Mouse (Mus musculus) embryonic facial prominence, embryonic 11.5 days (tissue): ENCODE data around the gene Gm45234. TPM values are rescaled to one million over a fixed set of nuclear protein-coding genes. Genes with fewer than 3 reads are reported as not detected.

Experiments used
- ATAC-seq: fragments of 200-750 bp; cut with Nextera tagmentation; replicated peaks from 2 replicates; pipeline ENCODE4 v1.8.0; 2017; ENCODE audit warnings: low read depth; ENCODE audit not compliant: insufficient number of reproducible peaks, low FRiP score, low TSS enrichment
- DNase-seq: peaks from one replicate; pipeline ENCODE4 v3.0.0-alpha.2; 2015; ENCODE audit warnings: low spot score
- H3K27ac ChIP-seq: fragments of 300-500 bp; sonication (generic); replicated peaks from 2 replicates; pipeline ENCODE4 v1.5.1; 2014; ENCODE audit warnings: mild to moderate bottlenecking, low read depth, low read length, control low read depth
- H3K27me3 ChIP-seq: fragments of 300-500 bp; sonication (generic); 2 replicates; pipeline ENCODE4 v1.6.1; 2014; ENCODE audit warnings: mild to moderate bottlenecking, low read length, moderate library complexity, mixed read lengths; ENCODE audit not compliant: control insufficient read depth, insufficient read depth
- H3K36me3 ChIP-seq: fragments of 300-500 bp; sonication (generic); replicated peaks from 2 replicates; pipeline ENCODE4 v1.6.1; 2014; ENCODE audit warnings: low read depth, mild to moderate bottlenecking, low read length, moderate library complexity, mixed read lengths; ENCODE audit not compliant: control insufficient read depth, insufficient read depth
- H3K4me1 ChIP-seq: fragments of 300-500 bp; sonication (generic); 2 replicates; pipeline ENCODE4 v1.6.1; 2014; ENCODE audit warnings: low read length, mixed read lengths; ENCODE audit not compliant: control insufficient read depth, insufficient read depth
- H3K4me2 ChIP-seq: fragments of 300-500 bp; sonication (generic); 2 replicates; pipeline ENCODE4 v1.6.1; 2014; ENCODE audit warnings: low read depth, mild to moderate bottlenecking, control low read depth, low read length, moderate library complexity
- H3K4me3 ChIP-seq: fragments of 300-500 bp; sonication (generic); 2 replicates; pipeline ENCODE4 v1.5.1; 2014; ENCODE audit warnings: low read depth, low read length, control low read depth
- H3K9ac ChIP-seq: fragments of 300-500 bp; sonication (generic); replicated peaks from 2 replicates; pipeline ENCODE4 v1.6.1; 2014; ENCODE audit warnings: mild to moderate bottlenecking, control low read depth, low read length
- H3K9me3 ChIP-seq: fragments of 300-500 bp; sonication (generic); replicated peaks from 2 replicates; pipeline ENCODE4 v1.6.1; 2016; ENCODE audit warnings: mild to moderate bottlenecking, low read length, inconsistent platforms, mixed read lengths; ENCODE audit not compliant: control insufficient read depth
- WGBS: fragments of 180-500 bp; shearing (Covaris S2); extraction: QIAGEN DNeasy Blood & Tissue Kit; methylation state at CpG from one replicate; pipeline ENCODE4 v1.1.7; 2014; 5-methylcytosine and 5-hydroxymethylcytosine counted together
- polyA plus RNA-seq: library from polyadenylated mRNA; unstranded; fragments of >200 nt; fragmentation: Nextera tagmentation; extraction: Ambion mirVana; gene quantifications from 2 replicates; pipeline ENCODE4 v1.2.1, GENCODE M21; 2014

Gene Gm45234
- polyA plus RNA-seq, 1 experiment from 2014 or later = not detected

DNA sequence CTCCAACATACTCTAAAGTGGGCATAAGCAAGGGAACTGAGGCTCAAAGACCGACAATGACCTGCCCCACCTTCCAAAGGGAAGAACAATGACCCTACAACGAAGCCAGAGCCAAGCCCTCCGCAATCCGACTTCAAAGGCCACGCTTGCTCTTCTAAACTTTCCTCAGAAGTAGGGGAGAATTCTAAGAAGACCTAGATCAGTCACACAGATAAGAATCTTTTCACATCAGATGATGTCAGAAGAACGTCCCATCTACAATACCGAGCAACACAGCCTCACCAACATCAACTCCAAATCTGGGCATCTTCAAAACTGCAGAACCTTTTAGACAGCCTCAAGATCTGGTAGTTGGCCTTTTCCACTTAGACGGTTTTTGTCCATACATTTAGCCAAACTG, 5.4 kb downstream of the Gm45234 start:
- H3K4me3 ChIP-seq = no peak overlapping the region
- no peak overlapping the region for H3K27ac ChIP-seq
- no peak overlapping the region for H3K9ac ChIP-seq
- H3K4me2 ChIP-seq = no peak overlapping the region
- no peak for DNase-seq
- 87% methylated on average over 8 of the region's 8 CpGs for WGBS
- no peaks in the 10 kb centered on the region for H3K9me3 ChIP-seq
- ATAC-seq = no peak
- H3K36me3 ChIP-seq = peaks cover 3% of the 10 kb centered on the region
- no peaks in the 10 kb centered on the region for H3K27me3 ChIP-seq
- peaks cover 5% of the 10 kb centered on the region; the same call in 1 of the 2 replicates for H3K4me1 ChIP-seq

DNA sequence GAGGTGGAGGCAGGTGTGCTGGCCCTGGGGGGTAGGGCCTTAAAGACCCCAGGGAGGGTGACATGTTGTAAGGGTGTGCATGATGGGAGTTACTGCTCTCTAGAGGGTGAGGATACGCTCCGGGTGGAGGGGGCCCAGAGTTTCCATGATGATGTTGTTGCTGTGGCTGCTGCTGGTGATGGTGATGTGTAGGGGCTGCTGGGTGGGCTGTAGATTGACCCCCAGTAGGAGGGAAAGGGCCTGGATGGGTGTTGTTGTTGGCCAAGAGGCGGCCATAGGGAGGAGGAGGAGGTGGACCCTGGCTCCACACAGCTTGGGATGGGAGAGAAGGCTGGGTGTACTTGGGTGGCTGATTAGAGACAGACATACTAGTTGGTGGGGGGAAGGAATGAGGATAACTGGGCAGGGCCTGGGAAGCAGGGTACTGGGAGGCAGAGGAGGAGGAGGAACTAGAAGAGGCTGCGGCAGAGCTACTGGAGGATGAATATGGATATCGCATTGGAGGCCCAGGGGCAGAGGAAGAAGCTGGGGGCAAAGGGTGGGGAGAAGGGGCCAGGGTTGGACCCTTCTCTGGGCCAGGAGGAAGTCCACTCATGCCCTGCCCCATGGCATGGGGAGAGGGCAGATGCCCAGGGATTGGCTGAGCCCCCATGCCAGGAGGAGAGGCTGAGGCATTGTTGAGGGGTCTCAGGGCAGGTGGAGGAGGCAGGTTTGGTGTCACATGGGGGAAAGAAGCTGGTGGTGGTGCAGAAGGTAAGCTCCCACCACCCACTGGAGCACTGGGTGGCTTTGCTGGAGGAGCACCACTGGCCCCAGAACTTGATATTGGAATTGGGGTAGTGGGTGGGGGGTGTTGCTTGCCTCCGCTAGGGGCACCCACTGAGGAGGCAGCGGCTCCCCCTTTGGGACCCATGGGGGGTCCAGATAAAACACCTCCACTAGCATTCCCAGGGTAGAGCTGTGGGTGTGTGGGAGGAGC, 8.9 kb downstream of the Gm45234 start:
- peak overlapping the region; percentile 78 for H3K9ac ChIP-seq
- H3K27ac ChIP-seq = no peak overlapping the region
- ATAC-seq = no peak
- peak overlapping the region; percentile 98 for H3K4me2 ChIP-seq
- H3K4me1 ChIP-seq = peaks cover 5% of the 10 kb centered on the region; the same call in 1 of the 2 replicates
- no peaks in the 10 kb centered on the region for H3K9me3 ChIP-seq
- 87% methylated on average over 7 of the region's 7 CpGs for WGBS
- H3K36me3 ChIP-seq = peaks cover 7% of the 10 kb centered on the region
- no peaks in the 10 kb centered on the region for H3K27me3 ChIP-seq
- H3K4me3 ChIP-seq = no peak overlapping the region; the same call in 1 of the 2 replicates
- DNase-seq = no peak

DNA sequence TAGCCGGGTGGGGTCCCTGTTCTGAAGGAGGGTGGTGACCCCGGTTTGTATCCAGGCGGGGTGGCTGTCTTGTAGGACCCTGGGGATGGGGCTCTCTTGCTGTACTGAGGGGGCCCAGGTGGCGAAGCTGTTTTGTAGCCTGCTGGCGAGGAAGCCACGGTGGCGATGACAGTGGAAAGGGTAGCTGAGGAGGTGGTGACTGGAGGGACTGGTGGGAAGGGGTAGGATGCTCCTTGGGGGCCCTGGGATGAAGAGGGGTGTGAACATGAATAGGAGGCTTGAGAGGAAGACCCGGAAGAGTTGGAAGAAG, 9.6 kb downstream of the Gm45234 start:
- Histone ChIP-seq H3K4me3 (peak overlapping the region; percentile 46), H3K36me3 (peaks cover 7% of the 10 kb centered on the region)

GRCm38 (mm10) chr6:124745490-124746295, 10.1 kb downstream of the Gm45234 start:
- ATAC-seq (peak; percentile 73), DNase-seq (peak; percentile 97)
- peaks cover 7% of the 10 kb centered on the region for H3K36me3 ChIP-seq
- H3K4me1 ChIP-seq = peaks cover 5% of the 10 kb centered on the region; the same call in 1 of the 2 replicates
- no peaks in the 10 kb centered on the region for H3K27me3 ChIP-seq
- peak overlapping the region; percentile 98 for H3K4me2 ChIP-seq
- peak overlapping the region; percentile 46 for H3K4me3 ChIP-seq
- peak overlapping the region; percentile 78 for H3K27ac ChIP-seq
- H3K9ac ChIP-seq = peak overlapping the region; percentile 78
- no peaks in the 10 kb centered on the region for H3K9me3 ChIP-seq
- under 1% methylated on average over 85 of the region's 85 CpGs for WGBS

More for the DNA sequence above, 9.6 kb downstream of the Gm45234 start:
- WGBS = 17% methylated on average over 8 of the region's 8 CpGs
- H3K27ac ChIP-seq = peak overlapping the region; percentile 78
- peak overlapping the region; percentile 98 for H3K4me2 ChIP-seq
- H3K4me1 ChIP-seq = peaks cover 5% of the 10 kb centered on the region; the same call in 1 of the 2 replicates
- no peaks in the 10 kb centered on the region for H3K27me3 ChIP-seq
- H3K9me3 ChIP-seq = no peaks in the 10 kb centered on the region
- H3K9ac ChIP-seq = peak overlapping the region; percentile 78
- no peak; the same call in 1 of the 2 replicates for ATAC-seq
- no peak for DNase-seq

GRCm38 (mm10) chr6:124744755-124745321, 11.0 kb downstream of the Gm45234 start:
- Histone ChIP-seq H3K27ac (peak overlapping the region; percentile 78), H3K4me2 (peak overlapping the region; percentile 27; the same call in 1 of the 2 replicates), H3K4me1 (peaks cover 5% of the 10 kb centered on the region; the same call in 1 of the 2 replicates), H3K4me3 (peak overlapping the region; percentile 46), H3K36me3 (peaks cover 7% of the 10 kb centered on the region), H3K9ac (peak overlapping the region; percentile 78), H3K27me3 (no peaks in the 10 kb centered on the region), H3K9me3 (no peaks in the 10 kb centered on the region)
- no peak for DNase-seq
- 71% methylated on average over 26 of the region's 26 CpGs for WGBS
- peak; percentile 0; the same call in 1 of the 2 replicates for ATAC-seq

- Histone ChIP-seq H3K36me3 (peaks cover 7% of the 10 kb centered on the region), H3K9me3 (no peaks in the 10 kb centered on the region), H3K9ac (no peak overlapping the region), H3K27ac (no peak overlapping the region), H3K4me3 (no peak overlapping the region), H3K27me3 (no peaks in the 10 kb centered on the region), H3K4me2 (no peak overlapping the region), H3K4me1 (peaks cover 5% of the 10 kb centered on the region; the same call in 1 of the 2 replicates)
- DNase-seq (no peak), ATAC-seq (no peak)
- 90% methylated on average over 8 of the region's 8 CpGs for WGBS
Observed at GRCm38 (mm10) chr6:124743647-124744046, 12.2 kb downstream of the Gm45234 start.

DNA sequence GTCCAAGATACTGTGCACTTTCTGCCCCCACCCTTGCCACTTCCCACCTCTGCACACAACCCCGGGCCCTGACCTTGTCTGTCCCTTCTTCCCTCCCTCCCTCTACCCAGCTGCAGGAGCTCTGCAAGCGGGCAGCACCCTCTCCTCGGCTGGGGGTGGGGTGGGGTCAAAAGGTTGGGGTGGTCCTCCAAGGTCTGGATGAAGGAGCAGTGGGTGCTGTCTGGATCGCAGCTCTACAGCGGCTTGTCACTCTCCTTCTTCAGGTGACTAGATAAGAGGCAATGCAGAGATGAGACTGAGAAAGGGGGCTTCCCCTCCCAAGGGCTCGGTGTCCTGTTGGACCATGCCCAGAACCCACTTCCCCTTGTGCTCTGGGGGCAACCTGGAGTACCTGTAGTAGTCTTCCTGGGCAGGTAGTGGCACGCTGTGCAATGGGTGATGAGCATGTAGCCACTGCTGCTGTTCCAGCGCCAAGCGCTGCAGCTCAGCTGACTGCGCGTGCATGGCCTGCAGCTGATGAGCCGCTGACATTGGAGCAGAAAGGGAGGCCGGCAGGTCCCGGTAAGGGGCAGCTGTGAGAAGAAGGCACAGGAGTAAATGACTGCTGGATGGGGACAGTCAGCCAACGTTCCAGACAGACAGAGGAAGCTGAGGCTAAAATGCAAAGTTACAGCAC, 12.8 kb downstream of the Gm45234 start:
- 87% methylated on average over 15 of the region's 15 CpGs for WGBS
- Histone ChIP-seq H3K4me3 (0 out of 2 replicates have a peak overlapping the region, but pooled peaks have one; percentile 3), H3K27ac (no peak overlapping the region), H3K4me1 (peaks cover 5% of the 10 kb centered on the region; the same call in 1 of the 2 replicates), H3K27me3 (no peaks in the 10 kb centered on the region), H3K9ac (no peak overlapping the region), H3K4me2 (no peak overlapping the region), H3K36me3 (peaks cover 7% of the 10 kb centered on the region), H3K9me3 (no peaks in the 10 kb centered on the region)
- ATAC-seq (no peak), DNase-seq (no peak)
